Mouse (Mus musculus): ENCODE measurements around the gene Rhbdf1.

- TF ChIP-seq POLR2A (IDR thresholded peaks at IDR 0.05; ENCODE audit: low read depth, low read length) (no peak), CTCF (IDR thresholded peaks at IDR 0.05; ENCODE audit: extremely low read depth, insufficient read length, insufficient replicate concordance, low read depth, low read length) (no peak)
Measured at GRCm38 (mm10) chr11:32256566-32256965, 34.5 kb upstream of the Rhbdf1 start.
